Mouse (Mus musculus) hindbrain, postnatal 0 days (tissue): Measurements from ENCODE around the gene Fbxo34. TPM values are rescaled to one million over a fixed set of nuclear protein-coding genes. Genes with fewer than 3 reads are reported as not detected.

Experiments
- ATAC-seq: fragments of 200-750 bp; cut with Nextera tagmentation; 2 replicates; pipeline ENCODE4 v1.8.0; 2017; ENCODE audit warnings: mild to moderate bottlenecking, moderate TSS enrichment, moderate library complexity
- DNase-seq: peaks from one replicate; pipeline ENCODE4 v3.0.0-alpha.2; 2015; ENCODE audit warnings: low spot score
- H3K27ac ChIP-seq: fragments of 300-500 bp; sonication (generic); 2 replicates; pipeline ENCODE4 v1.5.1; 2014; ENCODE audit warnings: mild to moderate bottlenecking
- H3K27me3 ChIP-seq: fragments of 300-500 bp; sonication (generic); 2 replicates; pipeline ENCODE4 v1.6.1; 2014; ENCODE audit warnings: low read length, mixed read lengths; ENCODE audit not compliant: insufficient read depth
- H3K36me3 ChIP-seq: fragments of 300-500 bp; sonication (generic); 2 replicates; pipeline ENCODE4 v1.6.1; 2014; ENCODE audit warnings: low read length, mixed read lengths; ENCODE audit not compliant: insufficient read depth
- H3K4me1 ChIP-seq: fragments of 300-500 bp; sonication (generic); 2 replicates; pipeline ENCODE4 v1.6.1; 2014; ENCODE audit warnings: antibody characterized with exemption, low read length, mixed read lengths; ENCODE audit not compliant: insufficient read depth
- H3K4me2 ChIP-seq: fragments of 300-500 bp; sonication (generic); 2 replicates; pipeline ENCODE4 v1.6.1; 2014; ENCODE audit warnings: low read depth, mild to moderate bottlenecking, low read length, moderate library complexity, mixed read lengths
- H3K4me3 ChIP-seq: fragments of 300-500 bp; sonication (generic); 2 replicates; pipeline ENCODE4 v1.5.1; 2014; ENCODE audit warnings: low read length
- H3K9ac ChIP-seq: fragments of 300-500 bp; sonication (generic); replicated peaks from 2 replicates; pipeline ENCODE4 v1.6.1; 2014; ENCODE audit warnings: mild to moderate bottlenecking, low read length, moderate library complexity, mixed read lengths
- H3K9me3 ChIP-seq: fragments of 300-500 bp; sonication (generic); 2 replicates; pipeline ENCODE4 v1.6.1; 2016; ENCODE audit warnings: low read length, mixed read lengths
- CTCF ChIP-seq: IDR thresholded peaks from 2 replicates; pipeline ENCODE4 v1.5.1; 2016; ENCODE audit warnings: antibody characterized with exemption, control low read depth, low read depth
- WGBS: fragments of 180-500 bp; shearing (Covaris S2); extraction: QIAGEN DNeasy Blood & Tissue Kit; methylation state at CpG from one replicate; pipeline ENCODE4 v1.1.7; 2014; 5-methylcytosine and 5-hydroxymethylcytosine counted together
- polyA plus RNA-seq: library from polyadenylated mRNA; unstranded; fragments of >200 nt; fragmentation: Nextera tagmentation; extraction: Ambion mirVana; gene quantifications from 2 replicates; pipeline ENCODE4 v1.2.1, GENCODE M21; 2015
- total RNA-seq: library from RNA; depleted of rRNA; stranded (reverse); fragments of >200 nt; gene quantifications from 2 replicates; pipeline ENCODE4 v1.2.3, GENCODE M21; 2014

Fbxo34 gene
- total and polyA plus RNA-seq, 2 experiments from 2014 or later = 20.6 to 41.0 TPM

DNA sequence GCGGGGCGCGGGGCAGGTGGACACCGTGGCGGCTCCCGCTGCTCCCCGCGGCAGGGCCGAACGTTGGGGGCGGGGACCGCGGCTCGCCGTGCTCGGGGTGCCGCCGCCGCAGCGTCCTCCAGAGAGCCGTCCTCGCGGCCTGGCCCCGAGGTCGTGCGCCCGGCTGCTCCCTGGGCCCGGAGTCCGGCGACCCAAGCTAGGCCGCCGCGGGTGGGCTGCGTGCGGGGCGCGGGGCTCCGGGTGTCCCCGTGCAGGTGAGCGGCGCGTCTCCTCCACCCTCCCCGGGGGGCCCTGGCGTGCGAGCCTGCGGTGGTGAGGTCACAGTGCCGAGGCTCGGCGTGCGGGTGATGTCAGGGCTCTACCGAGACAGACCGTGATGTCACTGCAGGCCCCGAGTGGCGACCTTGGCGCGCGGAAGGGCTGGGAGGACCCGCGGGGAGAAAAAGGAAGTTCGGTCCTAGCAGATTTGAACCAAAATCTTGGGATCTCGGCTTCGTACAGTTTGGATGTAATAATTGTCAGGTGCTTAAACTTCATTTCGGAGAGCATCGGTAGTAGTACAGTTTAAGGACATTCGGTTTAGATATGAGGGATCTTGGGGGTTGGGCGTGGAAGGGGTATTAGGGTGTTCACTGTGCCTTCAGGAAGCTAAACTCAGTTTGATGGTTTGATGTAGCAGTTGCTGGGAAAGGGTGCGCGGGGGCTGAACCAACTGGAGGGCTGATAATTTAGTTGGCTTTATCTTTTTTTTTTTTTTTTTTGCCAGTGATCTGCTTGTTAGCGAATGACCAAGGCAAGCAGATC is 22.7 kb downstream of the Fbxo34 start:
- peak overlapping the region; percentile 92 for H3K4me3 ChIP-seq
- H3K9me3 ChIP-seq = no peaks in the 10 kb centered on the region
- peak overlapping the region; percentile 67 for H3K4me2 ChIP-seq
- H3K4me1 ChIP-seq = no peaks in the 10 kb centered on the region
- no peaks in the 10 kb centered on the region for H3K36me3 ChIP-seq
- DNase-seq (peak; percentile 76), ATAC-seq (peak; percentile 82)
- TF ChIP-seq CTCF = no peak
- H3K27ac ChIP-seq = peak overlapping the region; percentile 82
- peak overlapping the region; percentile 96 for H3K9ac ChIP-seq
- no peaks in the 10 kb centered on the region for H3K27me3 ChIP-seq
- 2% methylated on average over 62 of the region's 69 CpGs for WGBS

DNA sequence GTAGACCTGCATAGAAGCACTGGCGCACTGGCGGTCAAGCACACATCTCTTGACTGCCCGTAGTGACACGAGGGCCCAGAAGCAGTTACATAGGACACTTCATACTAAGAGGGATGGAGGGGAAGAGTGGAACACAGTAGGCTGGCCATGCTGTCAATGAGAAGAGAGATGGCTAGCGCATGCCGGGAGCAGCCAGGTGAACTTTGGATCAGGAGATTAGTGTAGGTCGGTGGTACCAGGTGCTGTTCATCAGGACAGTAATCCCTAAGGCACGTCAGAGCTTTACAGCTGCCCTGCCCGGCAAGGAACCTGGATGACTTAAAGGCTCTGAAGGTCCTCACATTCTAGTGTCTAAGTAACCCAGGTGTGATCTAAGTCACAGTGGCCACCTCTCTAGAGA is 23.7 kb downstream of the Fbxo34 start:
- TF ChIP-seq CTCF = no peak
- no peaks in the 10 kb centered on the region for H3K36me3 ChIP-seq
- no peaks in the 10 kb centered on the region for H3K27me3 ChIP-seq
- H3K4me3 ChIP-seq = peak overlapping the region; percentile 92; the same call in 1 of the 2 replicates
- H3K4me1 ChIP-seq = no peaks in the 10 kb centered on the region
- H3K27ac ChIP-seq = no peak overlapping the region
- WGBS = 83% methylated on average over 9 of the region's 9 CpGs
- no peak overlapping the region for H3K9ac ChIP-seq
- no peaks in the 10 kb centered on the region for H3K9me3 ChIP-seq
- H3K4me2 ChIP-seq = peak overlapping the region; percentile 67
- DNase-seq (no peak), ATAC-seq (no peak)

DNA sequence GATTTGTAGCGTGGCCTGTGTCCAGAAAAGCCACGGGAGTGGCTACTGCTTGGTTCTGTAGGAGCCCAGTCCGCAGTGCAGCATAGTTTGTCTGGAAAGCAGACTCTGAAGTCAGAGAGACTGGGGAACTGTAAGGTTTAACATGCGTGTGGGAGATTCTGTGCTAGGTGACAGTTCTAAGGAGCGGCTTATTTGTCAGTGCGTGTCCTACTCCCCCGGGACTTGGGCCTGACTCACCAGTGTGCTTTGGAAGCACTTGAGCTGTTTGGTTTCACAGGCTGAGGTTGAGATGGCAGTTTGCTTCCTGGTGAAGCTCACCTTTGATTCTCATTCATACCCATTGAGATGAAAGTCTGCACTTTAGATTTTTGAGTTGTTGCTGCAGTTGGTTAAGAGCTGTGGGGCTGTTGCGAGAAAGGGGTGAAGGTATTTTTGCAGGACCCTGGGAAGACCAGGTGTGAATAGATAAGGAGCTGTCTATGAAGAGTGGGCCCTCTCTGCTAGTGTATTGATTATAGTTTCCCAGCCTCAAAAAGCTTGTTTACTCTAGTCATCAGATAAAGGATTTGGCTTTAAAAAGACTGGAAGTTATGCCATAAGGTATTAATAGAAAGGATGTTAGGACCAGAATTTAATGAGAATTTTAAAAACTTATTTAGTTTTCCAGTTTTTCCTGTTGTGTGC is 24.5 kb downstream of the Fbxo34 start:
- H3K4me3 ChIP-seq = no peak overlapping the region
- ATAC-seq (no peak), DNase-seq (no peak)
- H3K9ac ChIP-seq = no peak overlapping the region
- no peaks in the 10 kb centered on the region for H3K27me3 ChIP-seq
- H3K36me3 ChIP-seq = no peaks in the 10 kb centered on the region
- 90% methylated on average over 8 of the region's 8 CpGs for WGBS
- no peaks in the 10 kb centered on the region for H3K9me3 ChIP-seq
- H3K4me1 ChIP-seq = no peaks in the 10 kb centered on the region
- H3K27ac ChIP-seq = no peak overlapping the region
- TF ChIP-seq CTCF = no peak
- no peak overlapping the region for H3K4me2 ChIP-seq

DNA sequence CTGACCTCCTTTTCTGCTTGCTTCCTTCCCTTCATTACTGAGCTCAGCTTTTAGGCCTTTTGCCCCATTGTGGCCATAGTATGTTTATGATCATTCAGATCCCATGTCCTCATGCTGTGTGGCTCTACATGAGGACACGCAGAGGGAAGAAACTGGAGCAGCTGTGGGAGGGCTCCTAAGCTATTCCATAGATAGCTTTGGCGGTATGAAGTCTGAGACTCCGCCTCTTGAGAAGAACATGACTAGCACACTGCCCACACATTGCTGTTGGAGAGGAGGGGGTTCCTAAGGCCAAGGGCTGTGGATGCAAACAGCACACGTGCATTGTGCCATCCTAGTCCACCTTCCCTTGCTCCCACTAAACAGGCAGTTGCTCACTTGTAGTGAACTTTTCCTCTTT is 26.0 kb downstream of the Fbxo34 start:
- no peaks in the 10 kb centered on the region for H3K27me3 ChIP-seq
- no peak for DNase-seq
- no peak overlapping the region for H3K27ac ChIP-seq
- H3K36me3 ChIP-seq = no peaks in the 10 kb centered on the region
- no peaks in the 10 kb centered on the region for H3K4me1 ChIP-seq
- no peaks in the 10 kb centered on the region for H3K9me3 ChIP-seq
- H3K4me2 ChIP-seq = no peak overlapping the region
- WGBS = 84% methylated on average over 4 of the region's 4 CpGs
- no peak overlapping the region for H3K9ac ChIP-seq
- TF ChIP-seq CTCF = no peak
- H3K4me3 ChIP-seq = no peak overlapping the region
- ATAC-seq = no peak

DNA sequence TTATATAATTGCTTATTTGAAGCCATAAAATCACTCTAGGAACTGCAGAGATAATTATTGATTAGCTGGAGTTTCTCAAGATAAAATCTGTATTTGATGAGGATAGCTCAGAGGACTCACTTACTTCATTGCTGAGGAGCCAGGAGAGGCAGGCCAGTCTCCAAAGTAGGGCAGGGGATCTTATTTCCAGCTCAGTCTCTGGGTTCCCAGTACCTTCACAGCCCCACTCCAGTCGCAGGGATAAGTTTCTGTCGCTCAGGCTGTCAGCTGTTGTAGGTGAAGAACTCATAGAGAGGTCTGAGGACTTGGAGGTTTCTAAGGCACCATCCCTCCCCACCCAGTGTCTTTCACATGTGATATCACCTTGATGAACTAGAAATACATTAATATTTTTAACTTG is 27.5 kb downstream of the Fbxo34 start:
- no peaks in the 10 kb centered on the region for H3K4me1 ChIP-seq
- no peaks in the 10 kb centered on the region for H3K9me3 ChIP-seq
- ATAC-seq (no peak), DNase-seq (no peak)
- no peak overlapping the region for H3K27ac ChIP-seq
- no peak overlapping the region for H3K9ac ChIP-seq
- H3K27me3 ChIP-seq = no peaks in the 10 kb centered on the region
- WGBS = 87% methylated on average over 2 of the region's 2 CpGs
- H3K4me3 ChIP-seq = no peak overlapping the region
- H3K36me3 ChIP-seq = no peaks in the 10 kb centered on the region
- no peak for TF ChIP-seq CTCF
- no peak overlapping the region for H3K4me2 ChIP-seq

DNA sequence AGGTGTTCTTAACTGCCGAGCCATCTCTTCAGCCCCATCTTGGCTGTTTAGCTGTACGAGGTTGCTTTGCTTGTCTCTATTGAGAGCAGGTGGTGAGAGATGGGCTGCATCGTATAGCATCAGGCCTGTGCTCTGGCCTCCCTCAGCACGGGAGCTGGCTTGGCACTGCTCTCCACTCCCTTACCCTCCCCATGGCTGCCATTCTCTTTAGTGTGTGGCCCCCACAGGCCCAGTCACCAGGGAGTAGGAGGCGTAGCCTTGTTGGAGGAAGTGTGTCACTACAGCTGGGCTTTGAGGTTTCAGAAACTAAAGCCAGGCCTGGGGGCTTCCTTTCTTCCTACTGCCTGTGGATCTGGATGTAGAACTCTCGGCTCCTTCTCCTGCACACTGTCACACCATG is 32.0 kb downstream of the Fbxo34 start:
- no peak for DNase-seq
- Histone ChIP-seq H3K4me2 (no peak overlapping the region), H3K9ac (no peak overlapping the region), H3K4me3 (no peak overlapping the region), H3K36me3 (no peaks in the 10 kb centered on the region), H3K9me3 (no peaks in the 10 kb centered on the region), H3K27ac (no peak overlapping the region), H3K4me1 (no peaks in the 10 kb centered on the region), H3K27me3 (no peaks in the 10 kb centered on the region)
- 79% methylated on average over 6 of the region's 6 CpGs for WGBS
- no peak for TF ChIP-seq CTCF
- ATAC-seq = no peak

DNA sequence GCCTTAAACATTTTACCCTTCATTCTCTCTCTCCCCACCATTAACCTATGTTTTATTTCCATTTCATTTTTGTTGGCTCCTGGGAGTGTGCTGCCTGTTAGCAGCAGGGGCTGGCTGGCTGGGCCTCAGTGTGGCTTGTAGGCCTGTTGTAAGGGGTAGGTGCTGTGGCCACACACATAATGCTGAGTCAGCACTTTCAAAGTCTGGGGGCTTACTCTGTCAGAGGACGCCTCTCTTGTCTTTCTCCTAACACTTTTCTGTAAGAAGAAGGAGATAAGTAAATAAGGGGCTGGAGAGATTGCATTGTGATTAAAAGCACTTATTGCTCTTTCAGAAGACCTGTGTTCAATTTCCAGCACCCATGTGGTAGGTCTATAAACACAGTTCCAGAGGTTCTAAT is 32.9 kb downstream of the Fbxo34 start:
- Histone ChIP-seq H3K4me2 (no peak overlapping the region), H3K27ac (no peak overlapping the region), H3K4me1 (no peaks in the 10 kb centered on the region), H3K36me3 (no peaks in the 10 kb centered on the region), H3K9ac (no peak overlapping the region), H3K9me3 (no peaks in the 10 kb centered on the region), H3K27me3 (no peaks in the 10 kb centered on the region), H3K4me3 (no peak overlapping the region)
- no peak for ATAC-seq
- no peak for DNase-seq
- 86% methylated on average over 1 of the region's 1 CpGs for WGBS
- no peak for TF ChIP-seq CTCF
